Mouse (Mus musculus): ENCODE measurements around the gene Vegfb. TPM values are rescaled to one million over a fixed set of nuclear protein-coding genes. Genes with fewer than 3 reads are reported as not detected.

The Vegfb gene
- polyA plus RNA-seq, 1 experiment from 2014 or later, result 26.7 TPM

DNA sequence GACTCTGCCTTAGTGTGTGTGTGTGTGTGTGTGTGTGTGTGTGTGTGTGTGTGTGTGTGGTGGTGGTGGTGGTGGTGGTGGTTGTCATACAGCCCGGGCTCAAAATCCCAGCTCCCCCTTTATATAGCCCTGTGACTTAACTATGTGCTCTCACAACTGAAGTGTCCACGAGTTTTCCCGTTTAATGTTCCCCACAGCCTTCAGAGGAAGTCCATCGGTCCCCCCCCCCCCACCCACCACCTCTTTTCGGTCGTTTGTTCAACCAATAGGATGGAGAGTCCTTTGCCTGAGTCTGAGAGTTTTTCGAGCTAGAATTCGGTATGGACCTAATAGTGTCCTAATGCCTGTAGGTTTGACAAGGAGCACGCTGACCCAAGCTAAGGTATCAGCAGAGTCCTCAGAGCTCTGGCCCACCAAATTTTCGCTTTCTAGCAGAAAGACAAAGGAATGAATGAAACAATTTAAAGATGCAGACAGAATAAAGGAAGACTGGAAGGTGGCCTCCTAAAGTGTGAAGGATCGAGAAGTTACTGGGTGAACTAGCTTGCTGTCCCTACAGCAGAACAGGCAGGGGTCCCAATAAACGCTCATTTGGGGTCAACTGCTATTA, 13.8 kb downstream of the Vegfb start:
- Histone ChIP-seq H3K9ac (replicated peaks; ENCODE audit: low read length) (peak overlapping the region; percentile 77), H3K4me1 (ENCODE audit: control insufficient read depth, insufficient read depth, low read length) (peaks cover 2% of the 10 kb centered on the region; the same call in 1 of the 2 replicates), H3K36me3 (replicated peaks; ENCODE audit: control insufficient read depth, insufficient read depth, low read depth, low read length) (no peaks in the 10 kb centered on the region), H3K27ac (replicated peaks; ENCODE audit: low read depth, low read length) (no peak overlapping the region), H3K9me3 (replicated peaks; ENCODE audit: control insufficient read depth, low read length) (no peaks in the 10 kb centered on the region), H3K4me2 (ENCODE audit: low read depth, low read length) (peak overlapping the region; percentile 68), H3K4me3 (ENCODE audit: low read depth, low read length) (peak overlapping the region; percentile 65), H3K27me3 (ENCODE audit: control insufficient read depth, insufficient read depth, low read length) (no peaks in the 10 kb centered on the region)
- 40% methylated on average over 12 of the region's 12 CpGs for WGBS
- DNase-seq (ENCODE audit: low spot score), result no peak
- no peak for ATAC-seq (replicated peaks; ENCODE audit: insufficient number of reproducible peaks, low FRiP score, low TSS enrichment, low read depth)

DNA sequence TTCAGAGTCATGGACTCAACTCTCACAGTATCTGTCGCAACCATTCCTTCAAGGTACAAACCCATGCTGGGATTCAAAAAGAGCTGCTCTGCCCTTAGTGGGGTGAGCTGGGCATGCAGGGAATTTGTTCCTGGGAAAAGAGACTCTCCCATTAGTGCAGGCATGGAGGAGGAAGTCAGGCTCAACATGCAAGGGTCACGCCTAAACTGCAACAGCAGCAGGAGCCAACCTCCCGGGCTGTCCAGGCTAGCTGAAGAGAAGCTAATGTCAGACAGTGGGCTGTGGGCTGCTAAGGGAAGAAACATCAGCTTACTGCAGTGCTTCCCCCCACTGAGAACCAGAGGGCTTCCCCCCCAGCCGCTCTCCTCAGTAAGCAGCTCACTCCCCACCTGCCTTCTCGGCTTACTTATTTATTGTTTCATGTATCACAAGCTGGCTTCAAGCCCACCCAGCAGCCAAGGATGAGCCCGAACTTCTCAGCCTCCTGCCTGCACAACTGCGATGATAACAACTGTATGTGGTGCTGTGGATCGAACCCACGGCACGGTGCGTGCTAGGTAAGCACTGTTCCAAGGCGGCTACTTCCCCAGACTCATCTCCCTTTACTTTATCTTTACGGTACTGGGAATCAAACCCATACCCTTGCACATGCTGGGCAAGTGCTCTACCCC, 15.1 kb downstream of the Vegfb start:
- DNase-seq (ENCODE audit: low spot score) (no peak), ATAC-seq (replicated peaks; ENCODE audit: insufficient number of reproducible peaks, low FRiP score, low TSS enrichment, low read depth) (no peak)
- H3K27ac ChIP-seq (replicated peaks; ENCODE audit: low read depth, low read length), result no peak overlapping the region
- H3K36me3 ChIP-seq (replicated peaks; ENCODE audit: control insufficient read depth, insufficient read depth, low read depth, low read length), result no peaks in the 10 kb centered on the region
- no peak overlapping the region for H3K4me3 ChIP-seq (ENCODE audit: low read depth, low read length)
- H3K4me1 ChIP-seq (ENCODE audit: control insufficient read depth, insufficient read depth, low read length), result peaks cover 2% of the 10 kb centered on the region
- no peaks in the 10 kb centered on the region for H3K9me3 ChIP-seq (replicated peaks; ENCODE audit: control insufficient read depth, low read length)
- H3K27me3 ChIP-seq (ENCODE audit: control insufficient read depth, insufficient read depth, low read length), result no peaks in the 10 kb centered on the region
- H3K4me2 ChIP-seq (ENCODE audit: low read depth, low read length), result no peak overlapping the region
- no peak overlapping the region for H3K9ac ChIP-seq (replicated peaks; ENCODE audit: low read length)
- 76% methylated on average over 13 of the region's 13 CpGs for whole genome bisulfite sequencing

DNA sequence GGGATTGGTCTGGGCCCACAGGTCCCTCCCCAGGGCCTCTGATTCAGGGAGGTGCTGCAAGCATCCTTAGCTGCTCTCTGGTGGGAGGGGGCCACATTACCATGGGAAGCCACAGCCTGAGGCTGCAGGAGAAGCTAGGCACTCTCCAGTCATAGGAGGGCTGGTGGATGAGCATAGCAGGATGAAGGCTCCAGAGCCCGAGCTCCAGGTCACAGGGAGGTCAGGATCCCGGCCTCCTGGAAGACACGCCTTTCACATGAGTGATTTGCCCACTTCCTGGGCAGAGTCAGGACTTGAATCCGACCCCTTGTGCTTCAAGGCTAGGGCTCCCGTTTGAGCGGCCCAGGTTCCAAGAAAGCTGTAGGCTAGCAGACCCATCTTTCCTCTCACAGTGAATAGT, 15.8 kb downstream of the Vegfb start:
- no peak overlapping the region for H3K4me2 ChIP-seq (ENCODE audit: low read depth, low read length)
- no peak overlapping the region for H3K9ac ChIP-seq (replicated peaks; ENCODE audit: low read length)
- no peaks in the 10 kb centered on the region for H3K36me3 ChIP-seq (replicated peaks; ENCODE audit: control insufficient read depth, insufficient read depth, low read depth, low read length)
- DNase-seq (ENCODE audit: low spot score) (no peak), ATAC-seq (replicated peaks; ENCODE audit: insufficient number of reproducible peaks, low FRiP score, low TSS enrichment, low read depth) (no peak)
- H3K9me3 ChIP-seq (replicated peaks; ENCODE audit: control insufficient read depth, low read length), result no peaks in the 10 kb centered on the region
- WGBS, result 23% methylated on average over 6 of the region's 6 CpGs
- H3K27ac ChIP-seq (replicated peaks; ENCODE audit: low read depth, low read length), result no peak overlapping the region
- H3K4me3 ChIP-seq (ENCODE audit: low read depth, low read length), result no peak overlapping the region
- no peaks in the 10 kb centered on the region for H3K27me3 ChIP-seq (ENCODE audit: control insufficient read depth, insufficient read depth, low read length)
- peaks cover 2% of the 10 kb centered on the region for H3K4me1 ChIP-seq (ENCODE audit: control insufficient read depth, insufficient read depth, low read length)

DNA sequence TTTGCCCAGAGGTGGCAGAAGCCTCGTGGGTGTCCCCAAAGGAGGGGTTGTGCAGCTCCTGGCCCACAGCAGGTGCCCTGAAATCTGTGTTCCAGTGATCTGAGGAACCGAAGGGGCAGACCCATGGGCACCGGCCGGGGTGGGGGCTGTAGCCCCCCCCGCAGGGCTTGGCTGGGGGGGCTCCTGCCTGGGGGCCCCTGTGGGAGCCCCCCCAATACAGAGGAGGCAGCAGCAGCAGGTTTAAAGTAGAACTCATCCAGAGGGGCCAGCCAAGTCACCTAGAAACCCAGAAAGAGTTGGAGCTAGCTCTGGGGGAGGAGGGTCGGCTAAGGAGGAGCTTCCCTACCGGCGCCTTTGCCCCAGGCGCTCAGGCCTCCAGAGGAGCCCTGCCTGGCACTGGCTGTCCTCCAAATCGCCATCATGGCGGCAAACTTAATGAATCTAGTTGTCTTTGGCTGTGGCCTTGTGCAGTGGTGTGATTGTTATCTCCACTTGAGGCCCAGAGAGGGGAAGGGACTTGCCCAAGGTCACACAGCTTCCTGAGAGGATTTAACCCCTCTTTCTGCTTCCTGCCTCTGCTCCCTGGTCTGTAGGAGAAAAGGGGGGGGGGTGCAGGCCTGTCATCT, 16.9 kb downstream of the Vegfb start:
- DNase-seq (ENCODE audit: low spot score), result no peak
- Histone ChIP-seq H3K4me1 (ENCODE audit: control insufficient read depth, insufficient read depth, low read length) (peaks cover 2% of the 10 kb centered on the region), H3K36me3 (replicated peaks; ENCODE audit: control insufficient read depth, insufficient read depth, low read depth, low read length) (peaks cover 3% of the 10 kb centered on the region; the same call in 1 of the 2 replicates), H3K9me3 (replicated peaks; ENCODE audit: control insufficient read depth, low read length) (no peaks in the 10 kb centered on the region), H3K9ac (replicated peaks; ENCODE audit: low read length) (no peak overlapping the region), H3K4me2 (ENCODE audit: low read depth, low read length) (peak overlapping the region; percentile 77), H3K27ac (replicated peaks; ENCODE audit: low read depth, low read length) (no peak overlapping the region), H3K27me3 (ENCODE audit: control insufficient read depth, insufficient read depth, low read length) (no peaks in the 10 kb centered on the region), H3K4me3 (ENCODE audit: low read depth, low read length) (no peak overlapping the region)
- WGBS, result 21% methylated on average over 11 of the region's 11 CpGs
- ATAC-seq (replicated peaks; ENCODE audit: insufficient number of reproducible peaks, low FRiP score, low TSS enrichment, low read depth), result no peak

DNA sequence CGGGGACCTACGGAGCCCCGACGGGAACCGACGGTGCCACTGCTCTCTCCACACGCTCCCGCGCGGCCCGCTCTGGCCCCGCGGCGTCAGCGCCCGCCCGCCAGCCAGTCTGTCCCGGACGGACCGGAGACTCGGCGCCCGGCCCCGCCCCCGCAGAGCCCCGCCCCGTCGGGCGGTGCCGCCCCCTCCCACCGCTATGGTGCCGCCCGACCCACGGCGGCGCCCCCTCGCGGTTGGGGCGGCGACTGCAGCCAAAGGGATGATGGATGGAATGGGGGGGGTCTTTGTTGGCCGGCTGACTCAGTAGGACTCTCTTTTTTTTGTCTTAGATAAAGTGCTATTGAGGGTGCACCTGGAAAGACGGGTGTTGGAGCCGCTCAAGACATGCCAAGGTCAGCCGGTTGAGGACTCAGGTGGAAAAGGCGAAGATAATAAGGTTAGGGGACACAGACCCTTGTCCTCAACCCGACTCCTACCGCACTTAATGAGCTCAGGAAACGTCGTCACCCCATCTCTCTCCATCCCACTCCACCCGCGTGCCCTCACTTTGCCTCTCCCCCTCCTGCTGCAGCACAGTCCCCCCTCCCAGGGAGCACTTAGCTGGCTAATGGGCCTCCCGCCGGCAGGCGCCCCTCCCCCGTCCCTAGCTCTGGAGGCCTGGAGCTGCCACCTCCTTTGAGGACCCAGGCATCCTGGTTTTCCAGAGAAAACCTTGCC, 17.6 kb downstream of the Vegfb start:
- Histone ChIP-seq H3K4me1 (ENCODE audit: control insufficient read depth, insufficient read depth, low read length) (peaks cover 2% of the 10 kb centered on the region), H3K36me3 (replicated peaks; ENCODE audit: control insufficient read depth, insufficient read depth, low read depth, low read length) (peaks cover 3% of the 10 kb centered on the region; the same call in 1 of the 2 replicates), H3K4me2 (ENCODE audit: low read depth, low read length) (peak overlapping the region; percentile 77), H3K27ac (replicated peaks; ENCODE audit: low read depth, low read length) (no peak overlapping the region), H3K4me3 (ENCODE audit: low read depth, low read length) (peak overlapping the region; percentile 52), H3K9me3 (replicated peaks; ENCODE audit: control insufficient read depth, low read length) (no peaks in the 10 kb centered on the region), H3K27me3 (ENCODE audit: control insufficient read depth, insufficient read depth, low read length) (no peaks in the 10 kb centered on the region), H3K9ac (replicated peaks; ENCODE audit: low read length) (peak overlapping the region; percentile 53)
- WGBS, result 1% methylated on average over 50 of the region's 55 CpGs
- DNase-seq (ENCODE audit: low spot score), result peak; percentile 75
- peak; percentile 24; the same call in 1 of the 2 replicates for ATAC-seq (replicated peaks; ENCODE audit: insufficient number of reproducible peaks, low FRiP score, low TSS enrichment, low read depth)

DNA sequence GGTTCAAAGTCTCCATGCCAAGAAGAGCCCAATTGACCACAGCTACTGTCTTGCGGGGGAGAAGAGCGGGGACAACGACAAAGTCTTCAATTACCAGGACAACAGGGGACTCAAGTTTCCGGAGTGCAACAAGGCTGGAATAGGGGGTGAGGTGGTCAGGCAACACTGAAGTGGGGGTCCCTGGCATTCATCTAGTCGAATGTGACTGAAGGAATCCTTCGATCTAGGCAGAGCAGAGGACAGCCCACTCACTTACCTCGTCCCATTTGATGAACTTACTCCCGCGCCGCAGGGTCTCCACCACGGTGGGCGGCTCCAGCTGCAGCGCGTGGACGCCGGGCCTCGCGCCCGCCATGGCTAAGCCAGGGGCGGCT, 18.2 kb downstream of the Vegfb start:
- Histone ChIP-seq H3K36me3 (replicated peaks; ENCODE audit: control insufficient read depth, insufficient read depth, low read depth, low read length) (peaks cover 3% of the 10 kb centered on the region; the same call in 1 of the 2 replicates), H3K9me3 (replicated peaks; ENCODE audit: control insufficient read depth, low read length) (no peaks in the 10 kb centered on the region), H3K27ac (replicated peaks; ENCODE audit: low read depth, low read length) (no peak overlapping the region), H3K4me2 (ENCODE audit: low read depth, low read length) (peak overlapping the region; percentile 77), H3K4me1 (ENCODE audit: control insufficient read depth, insufficient read depth, low read length) (peaks cover 2% of the 10 kb centered on the region), H3K27me3 (ENCODE audit: control insufficient read depth, insufficient read depth, low read length) (no peaks in the 10 kb centered on the region), H3K4me3 (ENCODE audit: low read depth, low read length) (peak overlapping the region; percentile 52), H3K9ac (replicated peaks; ENCODE audit: low read length) (peak overlapping the region; percentile 53)
- no peak for DNase-seq (ENCODE audit: low spot score)
- 1% methylated on average over 20 of the region's 20 CpGs for WGBS
- ATAC-seq (replicated peaks; ENCODE audit: insufficient number of reproducible peaks, low FRiP score, low TSS enrichment, low read depth), result no peak

DNA sequence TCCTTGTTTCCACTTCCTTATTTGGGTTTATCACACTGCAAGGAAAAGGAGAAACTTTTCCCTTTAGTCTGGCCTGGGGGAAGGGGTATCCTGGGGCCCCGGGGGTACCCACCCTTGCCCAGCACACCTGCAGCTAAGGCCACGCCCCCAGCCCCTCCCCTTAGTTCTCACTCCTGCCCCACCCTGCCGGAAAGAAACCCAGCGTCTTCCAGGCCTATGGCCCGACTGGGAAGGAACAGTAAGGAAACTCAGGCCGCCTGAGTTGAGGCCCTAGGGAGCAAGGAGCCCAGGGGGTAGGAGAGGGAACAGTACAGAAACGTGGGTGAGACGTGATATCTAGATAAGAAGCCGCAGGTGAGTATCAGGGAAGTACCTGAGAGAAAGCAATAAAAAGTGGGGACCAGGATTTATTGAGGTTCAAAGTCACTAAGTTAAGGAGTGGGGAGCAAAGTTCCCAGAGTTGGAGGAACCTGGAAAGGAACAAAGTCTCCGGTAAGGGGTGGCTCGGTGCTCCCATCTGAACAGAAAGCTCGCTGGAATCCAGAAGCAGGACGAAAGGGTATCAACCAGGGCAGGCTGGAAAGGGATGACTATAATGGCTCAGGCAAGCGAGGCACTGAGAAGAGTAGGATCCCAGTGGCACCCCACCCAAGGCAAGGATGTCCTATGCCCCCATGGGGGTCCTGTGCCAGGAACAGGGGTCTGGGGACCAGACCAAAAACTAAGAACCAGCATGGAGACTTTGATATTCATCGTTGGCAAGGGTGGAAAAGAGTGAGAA, 18.8 kb downstream of the Vegfb start:
- peak overlapping the region; percentile 52 for H3K4me3 ChIP-seq (ENCODE audit: low read depth, low read length)
- peaks cover 2% of the 10 kb centered on the region for H3K4me1 ChIP-seq (ENCODE audit: control insufficient read depth, insufficient read depth, low read length)
- ATAC-seq (replicated peaks; ENCODE audit: insufficient number of reproducible peaks, low FRiP score, low TSS enrichment, low read depth) (no peak), DNase-seq (ENCODE audit: low spot score) (peak; percentile 25)
- no peak overlapping the region for H3K27ac ChIP-seq (replicated peaks; ENCODE audit: low read depth, low read length)
- H3K4me2 ChIP-seq (ENCODE audit: low read depth, low read length), result peak overlapping the region; percentile 77
- no peaks in the 10 kb centered on the region for H3K27me3 ChIP-seq (ENCODE audit: control insufficient read depth, insufficient read depth, low read length)
- peak overlapping the region; percentile 53 for H3K9ac ChIP-seq (replicated peaks; ENCODE audit: low read length)
- peaks cover 3% of the 10 kb centered on the region; the same call in 1 of the 2 replicates for H3K36me3 ChIP-seq (replicated peaks; ENCODE audit: control insufficient read depth, insufficient read depth, low read depth, low read length)
- no peaks in the 10 kb centered on the region for H3K9me3 ChIP-seq (replicated peaks; ENCODE audit: control insufficient read depth, low read length)
- WGBS, result 10% methylated on average over 15 of the region's 15 CpGs

Measured in embryonic facial prominence, embryonic 11.5 days (tissue).